Mouse (Mus musculus): ENCODE data around the gene Fhl4. TPM values are rescaled to one million over a fixed set of nuclear protein-coding genes. Genes with fewer than 3 reads are reported as not detected.

Gene Fhl4
- polyA plus RNA-seq, 1 experiment from 2014 or later: 0.46 TPM

DNA sequence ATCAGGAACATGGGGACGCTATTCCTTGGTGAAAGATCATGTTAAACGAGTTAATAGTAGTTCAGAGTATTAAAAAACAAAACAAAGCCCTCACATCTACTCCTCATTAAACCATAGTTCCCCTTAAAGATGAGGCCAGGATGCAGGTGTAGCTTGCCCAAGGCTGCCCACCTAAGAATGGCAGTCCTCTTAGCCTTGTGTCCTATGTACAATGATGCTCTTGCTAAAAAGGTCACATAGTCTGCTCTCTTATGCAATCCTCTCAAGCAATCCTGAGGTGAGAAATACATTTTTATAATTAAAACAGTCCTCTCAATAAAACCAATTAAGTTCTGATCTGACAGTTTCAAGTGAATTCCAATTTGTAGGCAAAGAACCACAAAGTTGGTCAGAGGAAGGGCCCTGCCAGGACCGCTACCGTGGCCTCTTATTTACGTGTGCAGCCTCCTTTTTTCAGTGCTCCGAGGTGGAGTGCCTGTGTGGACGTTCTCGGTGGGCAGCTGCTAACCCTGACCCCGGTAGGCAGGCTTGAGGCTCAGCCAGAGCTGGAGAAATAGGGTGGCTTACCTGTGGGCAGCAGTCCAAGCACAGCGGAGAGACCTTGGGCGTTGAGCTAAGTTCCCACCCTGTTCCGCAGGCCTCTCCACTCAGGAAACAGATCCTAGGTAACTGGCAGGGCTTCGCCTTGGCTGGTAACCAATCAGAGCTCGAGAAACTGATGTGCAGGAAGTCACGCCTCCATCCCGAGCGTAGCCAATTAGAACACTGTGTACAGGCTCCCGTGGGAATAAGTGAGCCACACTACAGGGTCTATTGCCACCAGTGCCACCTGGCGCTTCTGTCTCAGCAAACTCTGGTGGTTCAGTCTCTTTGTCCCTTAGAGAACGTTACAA lies 25.3 kb upstream of the Fhl4 start, which contains the start of gene Mterf2:
TSS of gene Mterf2 (minus strand) at position 633 of the 893 bp plus-strand sequence.
- 6% methylated on average over 20 of the region's 20 CpGs for WGBS
- peak; percentile 99 for ATAC-seq (ENCODE audit: low FRiP score, low TSS enrichment)

DNA sequence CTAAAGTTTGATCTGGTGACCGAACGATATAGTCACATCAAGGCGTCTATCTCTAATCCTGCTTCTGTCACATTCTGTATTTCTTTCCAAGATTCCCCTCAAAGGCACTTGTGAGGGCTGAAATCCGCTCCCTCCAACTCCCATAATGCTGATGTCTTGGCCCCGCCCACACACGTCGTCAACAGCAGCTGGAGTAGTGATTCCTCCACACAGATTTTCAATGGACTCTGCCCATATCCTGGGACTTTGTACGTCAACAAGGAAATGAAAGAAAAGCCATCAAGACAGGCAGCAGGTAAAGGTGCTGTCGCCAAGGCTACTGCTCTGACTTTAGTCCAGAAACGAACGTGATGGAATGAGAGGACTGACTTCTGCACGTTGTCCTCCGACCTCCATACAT lies 22.9 kb upstream of the Fhl4 start:
- Histone ChIP-seq H3K36me3 (ENCODE audit: control insufficient read depth, insufficient read depth, low read length) (peaks cover 6% of the 10 kb centered on the region; the same call in 1 of the 2 replicates), H3K4me2 (replicated peaks; ENCODE audit: low read depth) (no peak overlapping the region), H3K27me3 (ENCODE audit: control insufficient read depth, insufficient read depth, low read length) (no peaks in the 10 kb centered on the region), H3K9ac (ENCODE audit: low read length) (no peak overlapping the region), H3K27ac (replicated peaks) (no peak overlapping the region), H3K4me3 (ENCODE audit: low read depth, low read length) (no peak overlapping the region), H3K9me3 (ENCODE audit: control insufficient read depth, low read length) (no peaks in the 10 kb centered on the region), H3K4me1 (replicated peaks; ENCODE audit: control insufficient read depth, insufficient read depth) (no peaks in the 10 kb centered on the region)
- TF ChIP-seq EP300 (optimal IDR thresholded peaks at IDR 0.05) (no peak), CTCF (IDR thresholded peaks at IDR 0.05; ENCODE audit: low read depth) (no peak)
- 78% methylated on average over 13 of the region's 13 CpGs for WGBS
- ATAC-seq (ENCODE audit: low FRiP score, low TSS enrichment) (peak; percentile 11; the same call in 1 of the 2 replicates), DNase-seq (ENCODE audit: low spot score) (peak; percentile 45)

More for the DNA sequence above, 25.3 kb upstream of the Fhl4 start, which contains the start of gene Mterf2:
- Histone ChIP-seq H3K4me1 (replicated peaks; ENCODE audit: control insufficient read depth, insufficient read depth) (no peaks in the 10 kb centered on the region), H3K27ac (replicated peaks) (no peak within 1 kb of the TSS), H3K9me3 (ENCODE audit: control insufficient read depth, low read length) (no peaks in the 10 kb centered on the region), H3K4me2 (replicated peaks; ENCODE audit: low read depth) (peak within 1 kb of the TSS; percentile 62), H3K4me3 (ENCODE audit: low read depth, low read length) (peak within 1 kb of the TSS; percentile 64), H3K27me3 (ENCODE audit: control insufficient read depth, insufficient read depth, low read length) (no peaks in the 10 kb centered on the region), H3K9ac (ENCODE audit: low read length) (peak within 1 kb of the TSS; percentile 63), H3K36me3 (ENCODE audit: control insufficient read depth, insufficient read depth, low read length) (peaks cover under 1% of the 10 kb centered on the region; the same call in 1 of the 2 replicates)
- no peak for TF ChIP-seq EP300 (optimal IDR thresholded peaks at IDR 0.05)
- peak; percentile 62 for TF ChIP-seq CTCF (IDR thresholded peaks at IDR 0.05; ENCODE audit: low read depth)
- DNase-seq (ENCODE audit: low spot score): peak; percentile 93

DNA sequence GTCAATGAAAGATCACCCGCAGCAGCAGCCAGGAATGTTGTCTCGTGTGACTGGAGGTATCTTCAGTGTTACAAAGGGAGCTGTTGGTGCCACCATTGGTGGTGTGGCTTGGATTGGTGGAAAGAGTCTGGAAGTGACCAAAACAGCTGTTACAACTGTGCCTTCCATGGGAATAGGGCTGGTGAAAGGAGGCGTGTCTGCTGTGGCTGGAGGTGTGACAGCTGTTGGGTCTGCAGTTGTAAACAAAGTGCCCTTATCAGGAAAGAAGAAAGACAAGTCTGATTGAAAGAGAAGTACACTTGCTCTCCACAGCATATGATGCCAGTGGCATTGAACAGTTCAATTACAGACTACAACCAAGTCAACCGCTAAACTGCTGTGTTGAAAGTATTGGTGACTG lies 12.1 kb upstream of the Fhl4 start:
- TF ChIP-seq EP300 (optimal IDR thresholded peaks at IDR 0.05) (no peak), CTCF (IDR thresholded peaks at IDR 0.05; ENCODE audit: low read depth) (no peak)
- Histone ChIP-seq H3K9ac (ENCODE audit: low read length) (no peak overlapping the region), H3K4me3 (ENCODE audit: low read depth, low read length) (no peak overlapping the region), H3K9me3 (ENCODE audit: control insufficient read depth, low read length) (no peaks in the 10 kb centered on the region), H3K36me3 (ENCODE audit: control insufficient read depth, insufficient read depth, low read length) (peaks cover 3% of the 10 kb centered on the region; the same call in 1 of the 2 replicates), H3K4me1 (replicated peaks; ENCODE audit: control insufficient read depth, insufficient read depth) (no peaks in the 10 kb centered on the region), H3K4me2 (replicated peaks; ENCODE audit: low read depth) (no peak overlapping the region), H3K27me3 (ENCODE audit: control insufficient read depth, insufficient read depth, low read length) (no peaks in the 10 kb centered on the region), H3K27ac (replicated peaks) (no peak overlapping the region)
- DNase-seq (ENCODE audit: low spot score) (no peak), ATAC-seq (ENCODE audit: low FRiP score, low TSS enrichment) (no peak)
- 78% methylated on average over 4 of the region's 4 CpGs for WGBS

DNA sequence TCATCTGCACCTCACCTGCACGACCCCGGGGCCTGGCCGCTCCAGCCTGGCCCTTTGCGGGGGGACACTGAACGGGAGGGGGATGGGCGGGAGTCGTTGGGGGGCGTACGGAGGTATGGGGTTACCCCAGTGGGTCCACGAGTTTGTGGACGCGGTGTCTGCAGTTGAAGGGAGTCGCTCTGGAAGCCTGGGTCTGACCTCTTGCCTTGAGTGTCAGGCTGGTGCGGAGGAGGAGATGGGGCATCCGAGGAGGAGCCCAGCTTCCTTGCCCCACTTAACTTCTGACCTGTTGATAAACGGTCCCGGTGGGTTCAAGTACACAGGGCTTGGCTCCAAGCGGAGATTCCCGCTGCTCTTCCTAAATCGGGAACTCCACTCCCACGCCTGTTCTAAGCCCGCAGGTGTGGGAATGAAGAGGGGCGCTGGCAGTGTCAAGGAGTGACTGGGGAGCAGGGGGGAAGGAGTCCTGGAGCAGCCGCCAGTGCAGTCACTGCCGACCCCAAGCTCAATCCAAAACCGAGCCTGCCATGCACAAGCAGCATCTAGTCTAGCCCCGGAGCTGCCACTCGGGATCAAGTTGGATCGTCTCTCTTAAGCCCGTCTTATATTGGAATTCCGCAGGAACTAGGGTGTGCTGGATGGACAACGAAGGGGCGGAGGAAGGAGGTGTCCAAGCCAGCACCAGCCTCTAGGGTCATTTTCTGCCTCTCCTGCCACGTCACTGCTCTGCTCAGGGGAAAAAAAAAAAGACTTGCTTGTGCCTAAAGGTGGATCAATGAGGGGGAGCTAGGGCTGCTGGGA lies 990 bp upstream of the Fhl4 start:
- H3K27me3 ChIP-seq (ENCODE audit: control insufficient read depth, insufficient read depth, low read length): no peaks in the 10 kb centered on the region
- no peaks in the 10 kb centered on the region for H3K9me3 ChIP-seq (ENCODE audit: control insufficient read depth, low read length)
- TF ChIP-seq EP300 (optimal IDR thresholded peaks at IDR 0.05): no peak
- 0 out of 2 replicates have a peak, but pooled peaks have one; percentile 5 for TF ChIP-seq CTCF (IDR thresholded peaks at IDR 0.05; ENCODE audit: low read depth)
- DNase-seq (ENCODE audit: low spot score) (peak; percentile 43), ATAC-seq (ENCODE audit: low FRiP score, low TSS enrichment) (peak; percentile 58)
- no peaks in the 10 kb centered on the region for H3K4me1 ChIP-seq (replicated peaks; ENCODE audit: control insufficient read depth, insufficient read depth)
- WGBS: under 1% methylated on average over 34 of the region's 34 CpGs
- H3K36me3 ChIP-seq (ENCODE audit: control insufficient read depth, insufficient read depth, low read length): no peaks in the 10 kb centered on the region
- peak overlapping the region; percentile 68 for H3K4me2 ChIP-seq (replicated peaks; ENCODE audit: low read depth)
- peak overlapping the region; percentile 93 for H3K9ac ChIP-seq (ENCODE audit: low read length)
- peak overlapping the region; percentile 80 for H3K27ac ChIP-seq (replicated peaks)
- H3K4me3 ChIP-seq (ENCODE audit: low read depth, low read length): peak overlapping the region; percentile 92

DNA sequence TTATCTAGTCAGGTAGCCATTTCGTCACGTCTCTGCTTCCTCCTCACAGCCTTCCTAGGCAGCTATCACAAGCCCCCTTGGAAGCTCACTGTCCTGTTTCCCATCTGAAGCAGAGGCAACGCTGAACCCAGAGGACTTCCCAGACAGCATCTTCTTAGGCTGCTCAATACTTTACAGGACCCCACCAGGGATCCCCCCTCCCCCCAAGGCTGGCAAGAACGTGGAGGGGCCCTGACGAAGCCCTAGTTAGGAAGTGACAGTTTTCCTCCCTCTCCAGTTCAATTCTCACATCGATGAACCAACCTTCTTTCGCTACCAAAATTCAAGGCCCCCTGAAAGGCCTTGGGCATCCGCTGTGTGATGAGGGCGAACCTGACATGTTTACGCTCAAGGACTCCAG lies 454 bp downstream of the Fhl4 start:
- Histone ChIP-seq H3K4me3 (ENCODE audit: low read depth, low read length) (peak overlapping the region; percentile 92), H3K9me3 (ENCODE audit: control insufficient read depth, low read length) (no peaks in the 10 kb centered on the region), H3K9ac (ENCODE audit: low read length) (peak overlapping the region; percentile 93), H3K36me3 (ENCODE audit: control insufficient read depth, insufficient read depth, low read length) (no peaks in the 10 kb centered on the region), H3K27ac (replicated peaks) (peak overlapping the region; percentile 89), H3K4me1 (replicated peaks; ENCODE audit: control insufficient read depth, insufficient read depth) (no peaks in the 10 kb centered on the region), H3K27me3 (ENCODE audit: control insufficient read depth, insufficient read depth, low read length) (no peaks in the 10 kb centered on the region), H3K4me2 (replicated peaks; ENCODE audit: low read depth) (peak overlapping the region; percentile 68)
- DNase-seq (ENCODE audit: low spot score): peak; percentile 21
- WGBS: 2% methylated on average over 10 of the region's 10 CpGs
- TF ChIP-seq EP300 (optimal IDR thresholded peaks at IDR 0.05) (no peak), CTCF (IDR thresholded peaks at IDR 0.05; ENCODE audit: low read depth) (no peak)
- 0 out of 2 replicates have a peak, but pooled peaks have one; percentile 7 for ATAC-seq (ENCODE audit: low FRiP score, low TSS enrichment)
